Mouse (Mus musculus) spleen, adult 2 months (tissue): ENCODE measurements around the gene Glis3.

ENCODE experiments used
- CTCF ChIP-seq: fragments of 200-500 bp; IDR thresholded peaks from 2 replicates; pipeline ENCODE4 v1.5.1; 2011; ENCODE audit warnings: mild to moderate bottlenecking, inconsistent platforms; ENCODE audit not compliant: insufficient read depth, insufficient read length, insufficient replicate concordance; ENCODE audit errors: extremely low read depth
- POLR2A ChIP-seq: fragments of 200-500 bp; IDR thresholded peaks from 2 replicates; pipeline ENCODE4 v1.6.1; 2011; ENCODE audit warnings: low read depth, low read length, inconsistent platforms

- TF ChIP-seq POLR2A = no peak
- TF ChIP-seq CTCF = no peak
Observed at GRCm38 (mm10) chr19:28289457-28289856, 390.4 kb downstream of the Glis3 start.
